Comparison of ENCODE assay signal across 15 mouse cellular contexts in the genomic region with DNA sequence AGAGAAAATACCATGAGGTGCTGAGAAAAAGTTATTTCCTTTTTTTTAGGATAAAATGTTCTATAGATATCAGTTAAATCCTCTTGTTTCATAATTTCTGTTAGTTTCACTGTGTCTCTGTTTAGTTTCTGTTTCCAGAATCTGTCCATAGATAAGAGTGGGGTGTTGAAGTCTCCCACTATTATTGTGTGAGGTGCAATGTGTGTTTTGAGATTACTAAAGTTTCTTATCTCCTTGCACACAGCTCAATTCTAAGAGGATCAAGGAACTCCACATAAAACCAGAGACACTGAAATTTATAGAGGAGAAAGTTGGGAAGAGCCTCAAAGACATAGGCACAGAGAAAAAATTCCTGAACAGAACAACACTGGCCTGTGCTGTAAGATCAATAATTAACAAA. TPM values are rescaled to one million over a fixed set of nuclear protein-coding genes. Genes with fewer than 3 reads are reported as not detected.
"Had no signal": no experiment of that assay in that cellular context is flagged by ENCODE, and none has a peak within 500 bp of the region (broad histone marks: within the 10 kb centered on the region; RNA-seq: fewer than 3 reads in every experiment).

No protein-coding gene starts in this region.

RNA-seq across cellular contexts. Expression of a gene that starts 39.3 kb away (rescaled TPM):
- total RNA-seq: liver, adult 2 months; megakaryocyte progenitor cell, adult 5-6 weeks; megakaryocyte, adult 5-6 weeks; megakaryocyte-erythroid progenitor cell, adult 5-6 weeks; monocyte, adult 5-6 weeks had no signal
- polyA plus RNA-seq: liver, adult 2 months; liver, embryonic 12.5 days; liver, embryonic 13.5 days; liver, embryonic 15.5 days; liver, postnatal 0 days; lung, adult 2 months; lung, embryonic 14.5 days; lung, embryonic 16.5 days; lung, postnatal 0 days; macrophage; myocyte had no signal
